Mouse (Mus musculus) ES-E14 (cell line): Measurements from ENCODE around the gene Tubb5.

ENCODE experiments used
- HCFC1 ChIP-seq: IDR thresholded peaks from 2 replicates; pipeline ENCODE4 v1.6.1; 2012; ENCODE audit warnings: low read length, inconsistent platforms, borderline replicate concordance; ENCODE audit not compliant: insufficient read depth
- MAFK ChIP-seq: IDR thresholded peaks from 2 replicates; pipeline ENCODE4 v1.6.1; 2014; ENCODE audit warnings: mild to moderate bottlenecking, low read depth, low read length, inconsistent platforms; ENCODE audit not compliant: insufficient read depth
- ZC3H11A ChIP-seq: IDR thresholded peaks from 2 replicates; pipeline ENCODE4 v1.6.1; 2012; ENCODE audit warnings: low read depth, mild to moderate bottlenecking, inconsistent platforms, low read length, borderline replicate concordance

- no peak for TF ChIP-seq MAFK
- no peak for TF ChIP-seq ZC3H11A
- TF ChIP-seq HCFC1: no peak
Observed at GRCm38 (mm10) chr17:35813653-35814052, 24.5 kb downstream of the Tubb5 start.
